ENCODE assay signal across 14 mouse cellular contexts in the genomic region with DNA sequence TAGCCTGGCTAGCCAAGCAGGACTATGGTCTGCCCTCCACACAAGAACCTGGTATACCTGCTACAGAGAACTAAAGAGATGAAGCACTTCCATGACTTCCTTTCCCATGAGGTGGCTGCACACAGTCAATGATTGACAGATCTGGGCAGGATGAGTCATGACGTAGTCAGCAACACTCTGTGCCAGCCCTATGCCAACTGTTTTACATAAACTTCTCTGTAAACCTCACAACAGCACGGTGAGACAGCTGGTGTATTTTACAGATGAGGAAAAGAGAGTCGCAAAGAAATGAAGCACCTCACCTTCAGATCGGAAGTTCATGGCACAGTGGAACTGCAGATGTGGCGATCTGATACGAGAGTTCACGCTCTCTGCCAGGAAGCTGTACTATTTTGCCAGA. TPM values are rescaled to one million over a fixed set of nuclear protein-coding genes. Genes with fewer than 3 reads are reported as not detected.
A peak's percentile ranks its signal among the peaks of the same experiment; 100 is the strongest.
DNase-seq lines count a peak whose midpoint lies in the region; ATAC-seq lines count a peak whose summit lies in the region.
"Had no signal": no experiment of that assay in that cellular context is flagged by ENCODE, and none has a peak within 500 bp of the region (broad histone marks: within the 10 kb centered on the region; RNA-seq: fewer than 3 reads in every experiment).

No protein-coding gene starts in this region.

- no peak overlapping the region for H3K9ac ChIP-seq in kidney, embryonic 15.5 days

- no peaks in the 10 kb centered on the region for H3K9me3 ChIP-seq in kidney, embryonic 15.5 days (replicated peaks)
- H3K9me3 ChIP-seq: G1E had no signal

- H3K36me3 ChIP-seq in kidney, embryonic 15.5 days, result no peaks in the 10 kb centered on the region
- H3K36me3 ChIP-seq: embryonic facial prominence, embryonic 10.5 days; G1E had no signal

- WGBS in kidney, embryonic 15.5 days, result 87% methylated on average over 7 of the region's 7 CpGs

- H3K27ac ChIP-seq in kidney, embryonic 15.5 days, result no peak overlapping the region
- H3K27ac ChIP-seq: embryonic facial prominence, embryonic 10.5 days; gastrocnemius, adult 2 months had no signal

- no peak for ATAC-seq in kidney, embryonic 15.5 days (replicated peaks; ENCODE audit: low FRiP score)
- ATAC-seq in hematopoietic stem cell, adult 5-6 weeks (replicated peaks in 1 of 2; ENCODE audit: insufficient read depth in 1 of 2, low FRiP score in 2 of 2, low TSS enrichment in 1 of 2, low read depth in 1 of 2, poor library complexity in 2 of 2, severe bottlenecking in 2 of 2), result peak; percentile 20 to 32; a peak in 1 of 4 replicates

- H3K4me2 ChIP-seq in kidney, embryonic 15.5 days, result no peak overlapping the region

- H3K4me3 ChIP-seq in kidney, embryonic 15.5 days (replicated peaks), result no peak overlapping the region
- H3K4me3 ChIP-seq: embryonic facial prominence, embryonic 10.5 days; gastrocnemius, adult 2 months had no signal

- peak; percentile 40 for DNase-seq in kidney, adult 11 months
- DNase-seq in CD4-positive, CD25-positive, alpha-beta regulatory T cell, adult 2 months (ENCODE audit: low read depth, low spot score), result peak; percentile 44
- DNase-seq in layer of hippocampus, postnatal 36 days, result peak; percentile 20 to 34
- DNase-seq in thymus, postnatal 4 days, result no peak
- no peak for DNase-seq in spleen, postnatal 10 days (ENCODE audit: low spot score in 2 of 2)
- DNase-seq in cerebellum, postnatal 25 days, result no peak
- DNase-seq: gastrocnemius, adult 2 months; heart, postnatal 10 days; lung, adult 18-20 months; midbrain, embryonic 14.5 days had no signal

- no peaks in the 10 kb centered on the region for H3K27me3 ChIP-seq in kidney, embryonic 15.5 days

- H3K4me1 ChIP-seq in kidney, embryonic 15.5 days, result no peaks in the 10 kb centered on the region
- H3K4me1 ChIP-seq: embryonic facial prominence, embryonic 10.5 days had no signal

RNA-seq across cellular contexts. Expression of a gene that starts 47.8 kb away (rescaled TPM):
- polyA plus RNA-seq in kidney, embryonic 15.5 days (2015; fragmentation: Nextera tagmentation; extraction: Ambion mirVana), result 0.52 and 1.1 TPM in 2 replicates
- 8.5 and 8.8 TPM in 2 replicates for total RNA-seq in hematopoietic stem cell, adult 5-6 weeks (2017)
- 1 to 10 TPM; 1.8 to 4.0 TPM for total RNA-seq in layer of hippocampus, postnatal 36 days (2021)

Comparison
In these comparisons a context has a peak if more than half of its experiments do, and no peak if none do; other contexts are left out.
1. DNase-seq: peak in kidney, adult 11 months (single experiment), CD4-positive, CD25-positive, alpha-beta regulatory T cell, adult 2 months (single experiment) and layer of hippocampus, postnatal 36 days (2 of 2); none in thymus, postnatal 4 days (single experiment), spleen, postnatal 10 days (0 of 2) and cerebellum, postnatal 25 days (0 of 2).